ENCODE assay signal across 8 mouse cellular contexts in genomic region chr8:111642939-111643263, GRCm38 (mm10). TPM values are rescaled to one million over a fixed set of nuclear protein-coding genes. Genes with fewer than 3 reads are reported as not detected.
DNase-seq lines count a peak whose midpoint lies in the region; ATAC-seq and TF ChIP-seq lines count a peak whose summit lies in the region.

No protein-coding gene starts in this region.

- peak overlapping the region; percentile 79 for H3K4me2 ChIP-seq in heart, postnatal 0 days (ENCODE audit: low read depth, low read length)
- H3K4me2 ChIP-seq in hindbrain, embryonic 16.5 days (ENCODE audit: low read length), result peak overlapping the region; percentile 78
- peak overlapping the region; percentile 65 for H3K4me2 ChIP-seq in midbrain, embryonic 13.5 days (replicated peaks)

- H3K4me3 ChIP-seq in heart, postnatal 0 days (ENCODE audit: low read depth, low read length), result peak overlapping the region; percentile 83
- peak overlapping the region; percentile 62 for H3K4me3 ChIP-seq in brown adipose tissue, adult 24 weeks (ENCODE audit: insufficient read depth, low read depth, low read length)
- H3K4me3 ChIP-seq in hindbrain, embryonic 16.5 days (ENCODE audit: low read length), result peak overlapping the region; percentile 94
- peak overlapping the region; percentile 72 for H3K4me3 ChIP-seq in midbrain, embryonic 13.5 days (replicated peaks)

- peak overlapping the region; percentile 90 for H3K9ac ChIP-seq in heart, postnatal 0 days (replicated peaks; ENCODE audit: low read depth, low read length)
- peak overlapping the region; percentile 60 for H3K9ac ChIP-seq in hindbrain, embryonic 16.5 days (ENCODE audit: low read depth, low read length)
- peak overlapping the region; percentile 87 for H3K9ac ChIP-seq in midbrain, embryonic 13.5 days (replicated peaks)

- peak overlapping the region; percentile 97 for H3K27ac ChIP-seq in heart, postnatal 0 days (ENCODE audit: low read depth)
- H3K27ac ChIP-seq in brown adipose tissue, adult 24 weeks (replicated peaks; ENCODE audit: low read depth, low read length), result peak overlapping the region; percentile 71
- peak overlapping the region; percentile 98 for H3K27ac ChIP-seq in hindbrain, embryonic 16.5 days (ENCODE audit: low read depth, low read length)
- peak overlapping the region; percentile 58; the same call in 1 of the 2 replicates for H3K27ac ChIP-seq in midbrain, embryonic 13.5 days

- WGBS in heart, postnatal 0 days, result 9% methylated on average over 5 of the region's 5 CpGs
- WGBS in hindbrain, embryonic 16.5 days, result 15% methylated on average over 5 of the region's 5 CpGs
- WGBS in midbrain, embryonic 13.5 days, result 17% methylated on average over 5 of the region's 5 CpGs

- no peak for TF ChIP-seq CTCF in heart, postnatal 0 days (IDR thresholded peaks at IDR 0.05; ENCODE audit: low read depth)

- H3K36me3 ChIP-seq in heart, postnatal 0 days (replicated peaks; ENCODE audit: control insufficient read depth, insufficient read depth, low read length), result no peaks in the 10 kb centered on the region
- no peaks in the 10 kb centered on the region for H3K36me3 ChIP-seq in hindbrain, embryonic 16.5 days (ENCODE audit: control insufficient read depth, insufficient read depth, low read length)
- no peaks in the 10 kb centered on the region for H3K36me3 ChIP-seq in midbrain, embryonic 13.5 days

- ATAC-seq in heart, postnatal 0 days (ENCODE audit: insufficient read depth, low read depth), result no peak
- peak; percentile 31; the same call in 1 of the 2 replicates for ATAC-seq in hindbrain, embryonic 16.5 days
- ATAC-seq in midbrain, embryonic 13.5 days, result peak; percentile 51

- no peak for DNase-seq in heart, postnatal 0 days (ENCODE audit: low spot score)
- no peak for DNase-seq in heart, postnatal 4 days
- no peak for DNase-seq in thymus, postnatal 36 days
- DNase-seq in adrenal gland, adult (ENCODE audit: inconsistent age in 2 of 2, low spot score in 1 of 2), result no peak
- DNase-seq in retina, embryonic 14.5 days (ENCODE audit: low spot score), result no peak

- H3K9me3 ChIP-seq in heart, postnatal 0 days (replicated peaks; ENCODE audit: control insufficient read depth, low read length), result no peaks in the 10 kb centered on the region
- H3K9me3 ChIP-seq in hindbrain, embryonic 16.5 days (ENCODE audit: control insufficient read depth, low read length), result no peaks in the 10 kb centered on the region
- no peaks in the 10 kb centered on the region for H3K9me3 ChIP-seq in midbrain, embryonic 13.5 days

- H3K27me3 ChIP-seq in heart, postnatal 0 days (ENCODE audit: control insufficient read depth, insufficient read depth, low read length), result no peaks in the 10 kb centered on the region
- no peaks in the 10 kb centered on the region for H3K27me3 ChIP-seq in hindbrain, embryonic 16.5 days (replicated peaks; ENCODE audit: control insufficient read depth, insufficient read depth, low read length)
- no peaks in the 10 kb centered on the region for H3K27me3 ChIP-seq in midbrain, embryonic 13.5 days

- TF ChIP-seq EP300 in heart, postnatal 0 days (IDR thresholded peaks at IDR 0.05; ENCODE audit: low read depth), result no peak

- H3K4me1 ChIP-seq in heart, postnatal 0 days (ENCODE audit: control insufficient read depth, insufficient read depth), result peaks cover 7% of the 10 kb centered on the region
- 0 out of 2 replicates have a peak, but pooled peaks cover 2% of the 10 kb centered on the region for H3K4me1 ChIP-seq in brown adipose tissue, adult 24 weeks (ENCODE audit: control insufficient read depth, insufficient read depth, insufficient read length, low read length)
- peaks cover 5% of the 10 kb centered on the region for H3K4me1 ChIP-seq in hindbrain, embryonic 16.5 days (ENCODE audit: control insufficient read depth, insufficient read depth, low read depth, low read length)
- peaks cover 11% of the 10 kb centered on the region for H3K4me1 ChIP-seq in midbrain, embryonic 13.5 days (replicated peaks)

RNA-seq across cellular contexts. Expression of gene Zfp1, which starts 0.3 kb away (rescaled TPM):
- total RNA-seq in heart, postnatal 0 days (2014; rRNA removed; ENCODE audit: low replicate concordance), result 7.5 and 18.3 TPM in 2 replicates
- 11.9 and 12.0 TPM in 2 replicates for polyA plus RNA-seq in heart, postnatal 0 days (2015; fragmentation: Nextera tagmentation; extraction: Ambion mirVana)
- total RNA-seq in heart, postnatal 4 days (2021), result 10 to 100 TPM; 10.1 to 10.5 TPM
- 5.3 and 6.8 TPM in 2 replicates for polyA plus RNA-seq in brown adipose tissue, adult 24 weeks (2012; ENCODE audit: insufficient read depth, insufficient read length, missing spikeins)
- polyA plus RNA-seq in hindbrain, embryonic 16.5 days (2015; fragmentation: Nextera tagmentation; extraction: Ambion mirVana), result 25.1 and 25.5 TPM in 2 replicates
- 28.8 and 29.2 TPM in 2 replicates for polyA plus RNA-seq in midbrain, embryonic 13.5 days (2015; fragmentation: Nextera tagmentation; extraction: Ambion mirVana)

RNA-seq across cellular contexts. Expression of gene Ldhd, which starts 12.7 kb away (rescaled TPM):
- 2.7 and 4.3 TPM in 2 replicates for total RNA-seq in heart, postnatal 0 days (2014; rRNA removed; ENCODE audit: low replicate concordance)
- 1.3 and 1.5 TPM in 2 replicates for polyA plus RNA-seq in heart, postnatal 0 days (2015; fragmentation: Nextera tagmentation; extraction: Ambion mirVana)
- total RNA-seq in heart, postnatal 4 days (2021), result 1 to 10 TPM; 2.7 to 3.8 TPM
- 84.9 and 93.8 TPM in 2 replicates for polyA plus RNA-seq in brown adipose tissue, adult 24 weeks (2012; ENCODE audit: insufficient read depth, insufficient read length, missing spikeins)
- polyA plus RNA-seq in hindbrain, embryonic 16.5 days (2015; fragmentation: Nextera tagmentation; extraction: Ambion mirVana), result 1.3 and 1.5 TPM in 2 replicates
- polyA plus RNA-seq in midbrain, embryonic 13.5 days (2015; fragmentation: Nextera tagmentation; extraction: Ambion mirVana), result 0.39 and 0.50 TPM in 2 replicates

RNA-seq across cellular contexts. Expression of gene Ctrb1, which starts 47.9 kb away (rescaled TPM):
- 0.62 and 3.4 TPM in 2 replicates for total RNA-seq in heart, postnatal 0 days (2014; rRNA removed; ENCODE audit: low replicate concordance)
- not detected in 2 replicates for polyA plus RNA-seq in heart, postnatal 0 days (2015; fragmentation: Nextera tagmentation; extraction: Ambion mirVana)
- total RNA-seq in heart, postnatal 4 days (2021), result not detected
- not detected in 2 replicates for polyA plus RNA-seq in brown adipose tissue, adult 24 weeks (2012; ENCODE audit: insufficient read depth, insufficient read length, missing spikeins)
- not detected in 2 replicates for polyA plus RNA-seq in hindbrain, embryonic 16.5 days (2015; fragmentation: Nextera tagmentation; extraction: Ambion mirVana)
- polyA plus RNA-seq in midbrain, embryonic 13.5 days (2015; fragmentation: Nextera tagmentation; extraction: Ambion mirVana), result 1.6 and 2.2 TPM in 2 replicates

Comparison
In these comparisons a context has a peak if more than half of its experiments do, and no peak if none do; other contexts are left out.
1. RNA of gene Ldhd, which starts 12.7 kb away (polyA plus RNA-seq): 84.9 to 93.8 TPM in brown adipose tissue, adult 24 weeks; 1.3 to 1.5 TPM in hindbrain, embryonic 16.5 days, 1.3 to 1.5 TPM in heart, postnatal 0 days and 0.39 to 0.50 TPM in midbrain, embryonic 13.5 days; every median in the first group is over 10 times any median in the second.
2. Peak in every context shown above with its lines, with median percentiles within 50 percentile points of each other: H3K27ac ChIP-seq, H3K4me2 ChIP-seq, H3K4me3 ChIP-seq and H3K9ac ChIP-seq.